Mouse (Mus musculus): Measurements from ENCODE around the gene Me3. TPM values are rescaled to one million over a fixed set of nuclear protein-coding genes. Genes with fewer than 3 reads are reported as not detected.

Gene Me3
- polyA plus RNA-seq, 1 experiment = not detected

GRCm38 (mm10) chr7:89769106-89769896 is 137.1 kb downstream of the Me3 start:
- H3K27ac ChIP-seq (ENCODE audit: control insufficient read depth, insufficient read depth, low read depth, low read length, poor library complexity) = no peak overlapping the region
- whole genome bisulfite sequencing = 41% methylated on average over 9 of the region's 9 CpGs
- TF ChIP-seq CTCF (IDR thresholded peaks at IDR 0.05; ENCODE audit: control insufficient read depth, insufficient read depth, low read length) (no peak), POLR2A (IDR thresholded peaks at IDR 0.05; ENCODE audit: borderline replicate concordance, control insufficient read depth, low read depth, low read length) (no peak)
- H3K4me1 ChIP-seq (ENCODE audit: control insufficient read depth, insufficient read depth, low read length) = no peaks in the 10 kb centered on the region; the same call in none of the 2 replicates
- no peak overlapping the region for H3K4me3 ChIP-seq (replicated peaks; ENCODE audit: control insufficient read depth, low read depth, low read length)

- H3K4me1 ChIP-seq (ENCODE audit: control insufficient read depth, insufficient read depth, low read length) = no peaks in the 10 kb centered on the region; the same call in none of the 2 replicates
- no peak overlapping the region for H3K27ac ChIP-seq (ENCODE audit: control insufficient read depth, insufficient read depth, low read depth, low read length, poor library complexity)
- no peak for TF ChIP-seq CTCF (IDR thresholded peaks at IDR 0.05; ENCODE audit: control insufficient read depth, insufficient read depth, low read length)
- TF ChIP-seq POLR2A (IDR thresholded peaks at IDR 0.05; ENCODE audit: borderline replicate concordance, control insufficient read depth, low read depth, low read length) = no peak
These were observed 137.8 kb downstream of the Me3 start for GRCm38 (mm10) chr7:89770021-89770420.

GRCm38 (mm10) chr7:89772906-89773305 is 140.7 kb downstream of the Me3 start:
- Histone ChIP-seq H3K27ac (ENCODE audit: control insufficient read depth, insufficient read depth, low read depth, low read length, poor library complexity) (no peak overlapping the region), H3K4me3 (replicated peaks; ENCODE audit: control insufficient read depth, low read depth, low read length) (no peak overlapping the region), H3K4me1 (ENCODE audit: control insufficient read depth, insufficient read depth, low read length) (no peaks in the 10 kb centered on the region; the same call in none of the 2 replicates)
- TF ChIP-seq CTCF (IDR thresholded peaks at IDR 0.05; ENCODE audit: control insufficient read depth, insufficient read depth, low read length) (no peak), POLR2A (IDR thresholded peaks at IDR 0.05; ENCODE audit: borderline replicate concordance, control insufficient read depth, low read depth, low read length) (no peak)
- 87% methylated on average over 5 of the region's 5 CpGs for WGBS

More at GRCm38 (mm10) chr7:89770021-89770420, 137.8 kb downstream of the Me3 start:
- WGBS = 72% methylated on average over 6 of the region's 6 CpGs
- no peak overlapping the region for H3K4me3 ChIP-seq (replicated peaks; ENCODE audit: control insufficient read depth, low read depth, low read length)

- WGBS = 73% methylated on average over 3 of the region's 3 CpGs
- no peak overlapping the region for H3K27ac ChIP-seq (ENCODE audit: control insufficient read depth, insufficient read depth, low read depth, low read length, poor library complexity)
These were observed 141.2 kb downstream of the Me3 start for GRCm38 (mm10) chr7:89773352-89773921.

GRCm38 (mm10) chr7:89773926-89774325 is 141.7 kb downstream of the Me3 start:
- H3K27ac ChIP-seq (ENCODE audit: control insufficient read depth, insufficient read depth, low read depth, low read length, poor library complexity) = no peak overlapping the region
- no peaks in the 10 kb centered on the region; the same call in none of the 2 replicates for H3K4me1 ChIP-seq (ENCODE audit: control insufficient read depth, insufficient read depth, low read length)
- no peak overlapping the region for H3K4me3 ChIP-seq (replicated peaks; ENCODE audit: control insufficient read depth, low read depth, low read length)
- 53% methylated on average over 2 of the region's 2 CpGs for WGBS
- TF ChIP-seq POLR2A (IDR thresholded peaks at IDR 0.05; ENCODE audit: borderline replicate concordance, control insufficient read depth, low read depth, low read length) (no peak), CTCF (IDR thresholded peaks at IDR 0.05; ENCODE audit: control insufficient read depth, insufficient read depth, low read length) (no peak)

More at GRCm38 (mm10) chr7:89773352-89773921, 141.2 kb downstream of the Me3 start:
- TF ChIP-seq POLR2A (IDR thresholded peaks at IDR 0.05; ENCODE audit: borderline replicate concordance, control insufficient read depth, low read depth, low read length) (no peak), CTCF (IDR thresholded peaks at IDR 0.05; ENCODE audit: control insufficient read depth, insufficient read depth, low read length) (no peak)
- Histone ChIP-seq H3K4me3 (replicated peaks; ENCODE audit: control insufficient read depth, low read depth, low read length) (no peak overlapping the region), H3K4me1 (ENCODE audit: control insufficient read depth, insufficient read depth, low read length) (no peaks in the 10 kb centered on the region; the same call in none of the 2 replicates)

GRCm38 (mm10) chr7:89775848-89776247 is 143.7 kb downstream of the Me3 start:
- no peak for TF ChIP-seq CTCF (IDR thresholded peaks at IDR 0.05; ENCODE audit: control insufficient read depth, insufficient read depth, low read length)
- TF ChIP-seq POLR2A (IDR thresholded peaks at IDR 0.05; ENCODE audit: borderline replicate concordance, control insufficient read depth, low read depth, low read length) = no peak
- Histone ChIP-seq H3K4me3 (replicated peaks; ENCODE audit: control insufficient read depth, low read depth, low read length) (no peak overlapping the region), H3K4me1 (ENCODE audit: control insufficient read depth, insufficient read depth, low read length) (no peaks in the 10 kb centered on the region), H3K27ac (ENCODE audit: control insufficient read depth, insufficient read depth, low read depth, low read length, poor library complexity) (no peak overlapping the region)
- WGBS = 81% methylated on average over 2 of the region's 2 CpGs

- H3K4me3 ChIP-seq (replicated peaks; ENCODE audit: control insufficient read depth, low read depth, low read length) = no peak overlapping the region
- no peak overlapping the region for H3K27ac ChIP-seq (ENCODE audit: control insufficient read depth, insufficient read depth, low read depth, low read length, poor library complexity)
- no peak for TF ChIP-seq POLR2A (IDR thresholded peaks at IDR 0.05; ENCODE audit: borderline replicate concordance, control insufficient read depth, low read depth, low read length)
- no peak for TF ChIP-seq CTCF (IDR thresholded peaks at IDR 0.05; ENCODE audit: control insufficient read depth, insufficient read depth, low read length)
- WGBS = 58% methylated on average over 1 of the region's 1 CpGs
- no peaks in the 10 kb centered on the region for H3K4me1 ChIP-seq (ENCODE audit: control insufficient read depth, insufficient read depth, low read length)
These were observed 149.2 kb downstream of the Me3 start for GRCm38 (mm10) chr7:89781391-89781790.

- Histone ChIP-seq H3K4me3 (replicated peaks; ENCODE audit: control insufficient read depth, low read depth, low read length) (no peak overlapping the region), H3K4me1 (ENCODE audit: control insufficient read depth, insufficient read depth, low read length) (no peaks in the 10 kb centered on the region), H3K27ac (ENCODE audit: control insufficient read depth, insufficient read depth, low read depth, low read length, poor library complexity) (no peak overlapping the region)
- WGBS = 80% methylated on average over 7 of the region's 7 CpGs
- TF ChIP-seq POLR2A (IDR thresholded peaks at IDR 0.05; ENCODE audit: borderline replicate concordance, control insufficient read depth, low read depth, low read length) = no peak
- no peak for TF ChIP-seq CTCF (IDR thresholded peaks at IDR 0.05; ENCODE audit: control insufficient read depth, insufficient read depth, low read length)
These were observed 155.5 kb downstream of the Me3 start for GRCm38 (mm10) chr7:89787735-89788134.

All from bone marrow, adult 2 months (tissue).